Mouse (Mus musculus) lung, adult 2 months (tissue): ENCODE measurements around the gene Sipa1l1. TPM values are rescaled to one million over a fixed set of nuclear protein-coding genes. Genes with fewer than 3 reads are reported as not detected.

Experiments used
- DNase-seq: peaks from one replicate; pipeline ENCODE4 v3.0.0; 2022
- H3K4me1 ChIP-seq: fragments of 200-500 bp; 2 replicates; pipeline ENCODE4 v1.6.1; 2011; ENCODE audit warnings: low read length; ENCODE audit not compliant: control insufficient read depth, insufficient read depth
- H3K4me3 ChIP-seq: fragments of 200-500 bp; replicated peaks from 2 replicates; pipeline ENCODE3; 2011; ENCODE audit warnings: low read depth, mild to moderate bottlenecking, control low read depth, low read length; ENCODE audit errors: extremely low read depth
- CTCF ChIP-seq: fragments of 200-500 bp; IDR thresholded peaks from 2 replicates; pipeline ENCODE4 v1.5.1; 2011; ENCODE audit warnings: mild to moderate bottlenecking, low read length, control low read depth; ENCODE audit not compliant: insufficient read depth
- POLR2A ChIP-seq: fragments of 200-500 bp; IDR thresholded peaks from 2 replicates; pipeline ENCODE4 v1.6.1; 2011; ENCODE audit warnings: low read depth, mild to moderate bottlenecking, control low read depth, low read length, borderline replicate concordance; ENCODE audit errors: extremely low read depth
- WGBS: fragments of 180-500 bp; shearing (Covaris S2); methylation state at CpG from one replicate; pipeline ENCODE4 v1.1.7; 2018; 5-methylcytosine and 5-hydroxymethylcytosine counted together
- polyA plus RNA-seq: library from polyadenylated mRNA; depleted of rRNA; stranded (reverse); fragments of >200 nt; gene quantifications from 2 replicates; pipeline ENCODE4 v1.2.3, GENCODE M21; 2012

The Sipa1l1 gene
- polyA plus RNA-seq, 1 experiment, result 26.9 TPM

GRCm38 (mm10) chr12:82237946-82238345, 68.8 kb downstream of the Sipa1l1 start:
- no peak for TF ChIP-seq POLR2A
- TF ChIP-seq CTCF, result no peak
- Histone ChIP-seq H3K4me3 (no peak overlapping the region), H3K4me1 (no peaks in the 10 kb centered on the region)
- WGBS, result 58% methylated on average over 4 of the region's 4 CpGs
- DNase-seq, result no peak

- no peak overlapping the region for H3K4me3 ChIP-seq
- no peak for TF ChIP-seq CTCF
- TF ChIP-seq POLR2A, result no peak
- peaks cover 5% of the 10 kb centered on the region for H3K4me1 ChIP-seq
- DNase-seq, result no peak
- 72% methylated on average over 6 of the region's 6 CpGs for WGBS
Observed at GRCm38 (mm10) chr12:82240674-82241073, 71.6 kb downstream of the Sipa1l1 start.

- peaks cover 7% of the 10 kb centered on the region for H3K4me1 ChIP-seq
- TF ChIP-seq POLR2A (no peak), CTCF (no peak)
- WGBS, result 79% methylated on average over 6 of the region's 6 CpGs
- no peak overlapping the region for H3K4me3 ChIP-seq
- DNase-seq, result no peak
Observed at GRCm38 (mm10) chr12:82245219-82245618, 76.1 kb downstream of the Sipa1l1 start.

- TF ChIP-seq CTCF, result no peak
- no peak for TF ChIP-seq POLR2A
- peaks cover 7% of the 10 kb centered on the region for H3K4me1 ChIP-seq
- WGBS, result 24% methylated on average over 3 of the region's 3 CpGs
- DNase-seq, result no peak
- no peak overlapping the region for H3K4me3 ChIP-seq
Observed at GRCm38 (mm10) chr12:82246422-82246821, 77.3 kb downstream of the Sipa1l1 start.

- DNase-seq, result no peak
- WGBS, result 75% methylated on average over 14 of the region's 14 CpGs
- no peak overlapping the region for H3K4me3 ChIP-seq
- TF ChIP-seq POLR2A, result no peak
- no peak for TF ChIP-seq CTCF
- H3K4me1 ChIP-seq, result peaks cover 7% of the 10 kb centered on the region
Observed at GRCm38 (mm10) chr12:82247371-82248258, 78.5 kb downstream of the Sipa1l1 start.

- Histone ChIP-seq H3K4me1 (peaks cover 7% of the 10 kb centered on the region), H3K4me3 (no peak overlapping the region)
- TF ChIP-seq POLR2A (no peak), CTCF (no peak)
- no peak for DNase-seq
- 67% methylated on average over 3 of the region's 3 CpGs for WGBS
Observed at GRCm38 (mm10) chr12:82248501-82248900, 79.4 kb downstream of the Sipa1l1 start.

- TF ChIP-seq CTCF (no peak), POLR2A (no peak)
- Histone ChIP-seq H3K4me3 (no peak overlapping the region), H3K4me1 (peaks cover 2% of the 10 kb centered on the region)
- DNase-seq, result no peak
- 66% methylated on average over 2 of the region's 2 CpGs for WGBS
Observed at GRCm38 (mm10) chr12:82251328-82251727, 82.2 kb downstream of the Sipa1l1 start.

GRCm38 (mm10) chr12:82254076-82254475, 85.0 kb downstream of the Sipa1l1 start:
- TF ChIP-seq POLR2A (no peak), CTCF (no peak)
- H3K4me1 ChIP-seq, result peaks cover 6% of the 10 kb centered on the region

GRCm38 (mm10) chr12:82256012-82256411, 86.9 kb downstream of the Sipa1l1 start:
- TF ChIP-seq CTCF, result no peak
- no peak for TF ChIP-seq POLR2A
- 80% methylated on average over 5 of the region's 5 CpGs for WGBS
- Histone ChIP-seq H3K4me3 (no peak overlapping the region), H3K4me1 (peaks cover 6% of the 10 kb centered on the region)
- no peak for DNase-seq

More at GRCm38 (mm10) chr12:82254076-82254475, 85.0 kb downstream of the Sipa1l1 start:
- no peak for DNase-seq
- 56% methylated on average over 5 of the region's 5 CpGs for WGBS
- no peak overlapping the region for H3K4me3 ChIP-seq

- H3K4me1 ChIP-seq, result peaks cover 6% of the 10 kb centered on the region
- no peak for DNase-seq
- TF ChIP-seq POLR2A (no peak), CTCF (no peak)
- WGBS, result 68% methylated on average over 6 of the region's 6 CpGs
- H3K4me3 ChIP-seq, result no peak overlapping the region
Observed at GRCm38 (mm10) chr12:82256921-82257500, 87.9 kb downstream of the Sipa1l1 start.
